Mouse (Mus musculus) kidney, adult 9 months (tissue): ENCODE measurements at regions not wholly inside any gene's neighbourhood (a gene's known extent, or its start where the extent isn't known, plus 50 kb on each side); places are given as distances from the start of the nearest gene placed in this dataset.
A peak's percentile ranks its signal among the peaks of the same experiment; 100 is the strongest.

Source experiments
- DNase-seq: peaks from one replicate; pipeline ENCODE4 v3.0.0; 2022

GRCm38 (mm10) chr11:109878931-109879330, 51.1 kb upstream of the 1700012B07Rik start:
- DNase-seq = peak; percentile 27
